Mouse (Mus musculus): ENCODE results near the gene Zbtb44.

Zbtb44 gene

DNA sequence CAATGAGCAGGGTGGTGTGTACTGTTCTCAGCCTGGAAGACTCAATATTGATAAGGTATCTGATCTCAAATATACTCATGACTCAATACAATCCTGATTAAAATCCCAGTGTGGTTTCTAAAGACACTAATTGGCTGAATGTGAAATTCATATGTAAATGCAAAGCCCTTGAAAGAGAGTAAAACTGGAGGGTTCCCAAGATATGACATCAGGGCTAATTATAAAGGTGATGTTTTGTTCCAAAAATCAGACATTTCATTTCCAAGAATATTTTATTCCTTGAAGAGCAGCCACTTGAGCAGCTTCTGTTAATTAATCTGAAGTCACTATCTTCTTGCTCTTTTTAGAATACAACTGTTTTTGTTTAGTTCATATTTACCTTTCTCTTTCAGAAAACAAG is 85.1 kb downstream of the Zbtb44 start:
- no peak for DNase-seq (ENCODE audit: low read depth)

DNA sequence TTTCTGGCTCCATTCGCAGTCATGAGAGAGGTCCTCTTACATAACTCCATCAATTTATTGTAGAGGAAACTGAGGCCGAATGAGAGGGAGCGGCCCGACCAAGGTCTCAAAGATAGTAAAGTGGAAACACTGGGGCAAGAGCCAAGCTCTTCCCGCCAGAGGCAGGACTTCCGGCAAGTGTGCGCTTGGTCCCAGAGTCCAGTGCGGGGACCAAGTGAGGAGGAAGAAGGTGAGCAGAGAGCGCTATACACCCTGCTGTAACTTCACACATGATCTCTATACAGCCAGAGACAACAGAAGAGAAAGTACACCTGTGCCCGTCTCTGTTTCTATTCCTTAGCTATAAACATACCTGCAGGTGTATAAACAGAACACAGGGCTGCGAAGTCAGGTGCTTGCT is 86.6 kb downstream of the Zbtb44 start:
- DNase-seq (ENCODE audit: low read depth) = no peak

DNA sequence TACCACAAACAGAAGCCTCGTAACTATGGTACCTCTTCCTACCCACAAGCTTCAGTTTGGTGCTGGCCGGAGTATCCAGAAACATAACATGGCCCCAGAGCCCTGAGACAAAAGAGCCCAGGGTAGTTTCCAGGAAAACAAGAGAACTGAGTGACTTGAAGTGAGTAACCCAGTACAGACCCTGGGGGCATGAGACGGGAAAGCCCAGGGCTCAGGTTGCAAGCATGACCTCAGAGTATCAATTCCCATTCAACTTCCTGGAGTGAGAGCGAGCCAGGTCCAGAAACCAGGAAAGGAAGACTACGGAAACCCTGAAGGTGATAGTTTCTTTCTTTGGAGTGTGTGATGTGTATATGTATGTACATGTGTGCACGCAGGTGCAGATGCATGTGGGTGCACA is 87.0 kb downstream of the Zbtb44 start:
- DNase-seq (ENCODE audit: low read depth) = no peak

DNA sequence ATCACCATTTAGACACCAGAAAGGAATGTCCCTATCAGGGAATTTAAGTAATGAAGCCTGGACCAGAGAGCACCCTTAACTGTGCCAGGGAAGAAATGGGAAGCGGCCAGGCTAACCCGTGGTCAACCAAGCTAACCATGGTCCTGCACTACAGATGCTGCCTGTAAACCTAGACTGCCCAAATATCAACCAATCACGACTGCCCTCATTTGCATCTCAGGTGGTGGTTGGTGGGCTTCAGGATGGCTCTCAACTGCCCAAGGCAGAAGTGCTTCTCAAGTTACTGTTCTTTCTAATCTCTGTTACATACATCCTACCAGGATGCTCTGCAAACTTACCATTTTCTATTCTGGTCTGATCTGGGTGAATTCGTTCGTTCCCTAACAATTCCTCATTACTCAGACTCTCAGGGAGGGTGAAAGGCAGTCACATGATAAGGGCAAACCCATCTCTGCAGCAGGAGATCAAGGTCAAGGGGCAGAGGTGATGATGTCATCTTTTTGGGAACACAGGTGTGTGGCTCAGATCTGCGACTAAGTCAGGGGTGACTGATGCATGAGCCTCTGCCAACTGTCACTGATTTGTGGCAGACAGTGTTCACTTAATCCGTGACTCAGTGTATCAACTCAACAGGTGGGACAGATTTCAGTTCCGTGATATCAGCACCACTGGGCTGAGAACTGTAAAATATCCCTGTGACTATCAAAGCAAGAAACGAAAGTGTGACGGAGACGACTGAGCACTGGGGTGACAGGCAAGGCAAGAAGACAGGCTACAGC is 88.3 kb downstream of the Zbtb44 start:
- no peak for DNase-seq (ENCODE audit: low read depth)

DNA sequence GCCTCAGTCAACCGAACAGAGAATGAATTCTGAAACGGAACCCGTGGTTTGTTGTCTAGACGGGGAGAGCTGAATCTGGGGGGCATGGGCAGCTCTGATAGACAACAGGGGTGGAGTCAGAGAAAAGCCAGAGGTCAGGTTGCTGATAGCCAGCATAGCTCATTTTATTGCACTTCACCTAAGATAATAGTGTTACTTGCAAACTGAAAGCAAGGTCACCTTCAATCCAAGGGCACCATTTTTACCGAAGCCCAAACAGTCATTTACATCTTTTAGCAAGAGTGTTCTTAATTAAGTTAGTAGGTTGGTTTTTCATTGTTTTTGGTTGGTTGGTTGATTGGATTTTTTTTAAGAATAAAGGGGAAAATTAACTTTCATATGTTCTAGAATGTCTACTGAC is 89.0 kb downstream of the Zbtb44 start:
- DNase-seq (ENCODE audit: low read depth) = no peak

DNA sequence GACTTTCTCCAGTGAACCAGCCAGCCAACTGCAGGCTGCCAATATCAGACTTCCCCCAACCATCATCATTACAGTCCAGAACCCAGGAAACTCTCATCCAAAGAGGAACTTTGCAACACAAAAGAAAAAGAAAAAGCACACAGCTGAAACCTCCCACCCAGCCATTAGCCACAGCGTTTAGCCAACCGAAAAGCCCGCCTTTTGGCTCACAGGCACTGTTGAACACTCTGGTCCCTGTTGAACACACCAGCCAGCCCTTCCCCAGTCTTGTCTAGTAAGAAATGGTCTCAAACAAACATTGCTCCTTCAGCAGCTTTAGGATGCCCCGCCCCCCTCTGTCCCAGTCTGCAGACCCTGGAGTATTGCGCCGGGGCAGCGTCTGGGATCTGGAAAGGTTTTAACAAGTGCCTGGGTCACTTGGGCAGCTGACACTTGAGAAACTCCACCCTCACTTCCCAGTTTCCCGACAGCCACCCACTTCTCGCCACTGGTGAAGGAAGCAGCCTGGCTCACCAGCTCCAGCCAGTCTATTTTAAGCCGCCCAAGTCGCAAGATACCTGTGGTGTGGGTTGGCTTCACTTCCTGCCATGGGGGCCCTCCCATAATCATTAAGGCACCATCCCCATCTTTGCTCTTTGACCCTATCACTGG is 89.6 kb downstream of the Zbtb44 start:
- no peak for DNase-seq (ENCODE audit: low read depth)

DNA sequence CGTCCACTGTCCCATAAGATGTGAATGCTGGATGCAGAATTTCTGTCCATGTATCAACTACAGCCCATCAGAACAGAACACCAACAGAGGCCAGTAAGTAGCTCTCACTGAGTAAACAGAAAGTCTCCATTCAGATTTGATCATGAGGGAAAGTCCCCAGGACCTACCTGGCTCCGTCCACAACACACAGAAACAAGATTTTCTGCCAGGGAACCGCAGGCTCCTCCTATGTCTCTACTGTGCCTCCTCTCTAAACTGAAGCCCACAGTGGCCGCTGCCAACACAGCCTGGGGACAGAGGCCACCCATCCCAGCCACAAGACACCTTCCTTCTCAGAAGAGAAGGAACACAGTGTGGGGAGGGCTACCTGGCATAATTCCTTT is 90.1 kb downstream of the Zbtb44 start:
- no peak for DNase-seq (ENCODE audit: low read depth)

DNA sequence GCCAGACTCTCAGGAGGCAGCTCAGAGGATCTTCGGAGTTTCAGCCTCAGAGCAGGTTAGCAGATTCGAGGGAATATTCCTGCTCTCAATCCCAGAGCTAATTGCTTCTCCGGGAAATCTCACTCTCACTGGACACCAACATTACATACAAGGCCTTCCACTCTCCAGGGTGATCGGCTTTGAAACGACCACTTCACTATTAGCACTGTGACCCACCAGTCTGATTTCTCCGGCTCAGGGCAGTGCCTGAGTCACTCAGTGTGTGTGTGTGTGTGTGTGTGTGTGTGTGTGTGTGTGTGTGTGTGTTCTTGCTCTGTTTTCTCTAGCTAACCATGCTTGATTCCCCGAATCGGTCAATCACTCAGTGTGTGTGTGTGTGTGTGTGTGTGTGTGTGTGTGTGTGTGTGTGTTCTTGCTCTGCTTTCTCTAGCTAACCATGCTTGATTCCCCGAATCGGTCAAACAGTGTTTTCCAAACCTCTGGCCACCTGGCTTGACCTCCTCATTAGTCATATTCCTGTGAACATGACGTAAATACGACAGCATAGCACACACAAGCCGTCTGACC is 92.1 kb downstream of the Zbtb44 start:
- DNase-seq (ENCODE audit: low read depth) = no peak

Data from fibroblast of lung, adult 2 months (primary cell).